Mouse (Mus musculus): Measurements from ENCODE around the gene Pwp1. TPM values are rescaled to one million over a fixed set of nuclear protein-coding genes. Genes with fewer than 3 reads are reported as not detected.
"Not testable (repeated sequence)": the region's sequence is repeated elsewhere in the genome, so short reads cannot be mapped to it uniquely, and the experiment has no call there.

The Pwp1 gene
- 61.5 and 62.0 TPM in 2 replicates for polyA plus RNA-seq (2015; fragmentation: Nextera tagmentation; extraction: Ambion mirVana)

GRCm38 (mm10) chr10:85829085-85829853, at the start of gene Pwp1:
Pwp1 (plus strand) TSS chr10:85829494.
- Histone ChIP-seq H3K9ac (ENCODE audit: low read length) (peak within 1 kb of the TSS; percentile 75), H3K4me3 (replicated peaks; ENCODE audit: low read length) (peak within 1 kb of the TSS; percentile 52), H3K4me2 (ENCODE audit: low read depth, low read length) (peak within 1 kb of the TSS; percentile 87)
- peak; percentile 79 for ATAC-seq (ENCODE audit: insufficient read depth, low FRiP score)
- not testable (repeated sequence) for H3K36me3 ChIP-seq (ENCODE audit: control insufficient read depth, insufficient read depth, low read length); H3K9me3 ChIP-seq (replicated peaks; ENCODE audit: control insufficient read depth, low read length); H3K4me1 ChIP-seq (ENCODE audit: control insufficient read depth, insufficient read depth, low read length); H3K27me3 ChIP-seq (ENCODE audit: control insufficient read depth, insufficient read depth, low read length); H3K27ac ChIP-seq (ENCODE audit: low read length)
- 2% methylated on average over 48 of the region's 49 CpGs for WGBS

- H3K27me3 ChIP-seq (ENCODE audit: control insufficient read depth, insufficient read depth, low read length); H3K36me3 ChIP-seq (ENCODE audit: control insufficient read depth, insufficient read depth, low read length); ATAC-seq (ENCODE audit: insufficient read depth, low FRiP score); H3K4me1 ChIP-seq (ENCODE audit: control insufficient read depth, insufficient read depth, low read length); H3K4me2 ChIP-seq (ENCODE audit: low read depth, low read length); H3K4me3 ChIP-seq (replicated peaks; ENCODE audit: low read length); H3K27ac ChIP-seq (ENCODE audit: low read length); H3K9ac ChIP-seq (ENCODE audit: low read length); H3K9me3 ChIP-seq (replicated peaks; ENCODE audit: control insufficient read depth, low read length): not testable (repeated sequence)
- 74% methylated on average over 1 of the region's 3 CpGs for WGBS
These were observed 7.1 kb upstream of the Pwp1 start for GRCm38 (mm10) chr10:85822143-85822696.

GRCm38 (mm10) chr10:85823752-85824151, 5.5 kb upstream of the Pwp1 start:
- not testable (repeated sequence) for H3K27ac ChIP-seq (ENCODE audit: low read length)

GRCm38 (mm10) chr10:85828722-85829084, 591 bp upstream of the Pwp1 start:
- not testable (repeated sequence) for H3K27me3 ChIP-seq (ENCODE audit: control insufficient read depth, insufficient read depth, low read length); ATAC-seq (ENCODE audit: insufficient read depth, low FRiP score); H3K9me3 ChIP-seq (replicated peaks; ENCODE audit: control insufficient read depth, low read length); H3K4me1 ChIP-seq (ENCODE audit: control insufficient read depth, insufficient read depth, low read length); H3K27ac ChIP-seq (ENCODE audit: low read length); H3K36me3 ChIP-seq (ENCODE audit: control insufficient read depth, insufficient read depth, low read length); H3K9ac ChIP-seq (ENCODE audit: low read length)
- Histone ChIP-seq H3K4me2 (ENCODE audit: low read depth, low read length) (peak overlapping the region; percentile 87), H3K4me3 (replicated peaks; ENCODE audit: low read length) (peak overlapping the region; percentile 52; the same call in 1 of the 2 replicates)
- WGBS: 61% methylated on average over 5 of the region's 5 CpGs

More at GRCm38 (mm10) chr10:85823752-85824151, 5.5 kb upstream of the Pwp1 start:
- 83% methylated on average over 1 of the region's 1 CpGs for WGBS
- not testable (repeated sequence) for H3K4me2 ChIP-seq (ENCODE audit: low read depth, low read length); H3K9me3 ChIP-seq (replicated peaks; ENCODE audit: control insufficient read depth, low read length); H3K4me3 ChIP-seq (replicated peaks; ENCODE audit: low read length); ATAC-seq (ENCODE audit: insufficient read depth, low FRiP score); H3K9ac ChIP-seq (ENCODE audit: low read length); H3K4me1 ChIP-seq (ENCODE audit: control insufficient read depth, insufficient read depth, low read length); H3K27me3 ChIP-seq (ENCODE audit: control insufficient read depth, insufficient read depth, low read length); H3K36me3 ChIP-seq (ENCODE audit: control insufficient read depth, insufficient read depth, low read length)

GRCm38 (mm10) chr10:85846105-85846862, 17.0 kb downstream of the Pwp1 start:
- no peaks in the 10 kb centered on the region for H3K27me3 ChIP-seq (ENCODE audit: control insufficient read depth, insufficient read depth, low read length)
- no peak overlapping the region for H3K27ac ChIP-seq (ENCODE audit: low read length)
- no peaks in the 10 kb centered on the region for H3K4me1 ChIP-seq (ENCODE audit: control insufficient read depth, insufficient read depth, low read length)
- H3K4me3 ChIP-seq (replicated peaks; ENCODE audit: low read length): no peak overlapping the region
- H3K9me3 ChIP-seq (replicated peaks; ENCODE audit: control insufficient read depth, low read length): no peaks in the 10 kb centered on the region
- no peaks in the 10 kb centered on the region for H3K36me3 ChIP-seq (ENCODE audit: control insufficient read depth, insufficient read depth, low read length)
- no peak overlapping the region for H3K9ac ChIP-seq (ENCODE audit: low read length)
- no peak for ATAC-seq (ENCODE audit: insufficient read depth, low FRiP score)
- H3K4me2 ChIP-seq (ENCODE audit: low read depth, low read length): no peak overlapping the region
- WGBS: 60% methylated on average over 4 of the region's 4 CpGs

GRCm38 (mm10) chr10:85871698-85872478, 42.6 kb downstream of the Pwp1 start:
- H3K9ac ChIP-seq (ENCODE audit: low read length): peak overlapping the region; percentile 94
- H3K9me3 ChIP-seq (replicated peaks; ENCODE audit: control insufficient read depth, low read length): no peaks in the 10 kb centered on the region
- H3K4me3 ChIP-seq (replicated peaks; ENCODE audit: low read length): peak overlapping the region; percentile 98
- peak overlapping the region; percentile 92 for H3K4me2 ChIP-seq (ENCODE audit: low read depth, low read length)
- under 1% methylated on average over 55 of the region's 55 CpGs for WGBS
- H3K4me1 ChIP-seq (ENCODE audit: control insufficient read depth, insufficient read depth, low read length): peaks cover 9% of the 10 kb centered on the region
- H3K36me3 ChIP-seq (ENCODE audit: control insufficient read depth, insufficient read depth, low read length): peaks cover 8% of the 10 kb centered on the region; the same call in 1 of the 2 replicates
- no peaks in the 10 kb centered on the region for H3K27me3 ChIP-seq (ENCODE audit: control insufficient read depth, insufficient read depth, low read length)
- H3K27ac ChIP-seq (ENCODE audit: low read length): peak overlapping the region; percentile 70; the same call in 1 of the 2 replicates
- ATAC-seq (ENCODE audit: insufficient read depth, low FRiP score): peak; percentile 95

GRCm38 (mm10) chr10:85872479-85872773, 43.1 kb downstream of the Pwp1 start:
- WGBS: under 1% methylated on average over 5 of the region's 5 CpGs
- Histone ChIP-seq H3K27me3 (ENCODE audit: control insufficient read depth, insufficient read depth, low read length) (no peaks in the 10 kb centered on the region), H3K4me2 (ENCODE audit: low read depth, low read length) (peak overlapping the region; percentile 92), H3K36me3 (ENCODE audit: control insufficient read depth, insufficient read depth, low read length) (peaks cover 8% of the 10 kb centered on the region; the same call in 1 of the 2 replicates), H3K9me3 (replicated peaks; ENCODE audit: control insufficient read depth, low read length) (no peaks in the 10 kb centered on the region), H3K4me3 (replicated peaks; ENCODE audit: low read length) (peak overlapping the region; percentile 98), H3K9ac (ENCODE audit: low read length) (peak overlapping the region; percentile 94), H3K4me1 (ENCODE audit: control insufficient read depth, insufficient read depth, low read length) (peaks cover 9% of the 10 kb centered on the region), H3K27ac (ENCODE audit: low read length) (no peak overlapping the region)
- no peak for ATAC-seq (ENCODE audit: insufficient read depth, low FRiP score)

GRCm38 (mm10) chr10:85873861-85874544, 44.7 kb downstream of the Pwp1 start:
- no peak for ATAC-seq (ENCODE audit: insufficient read depth, low FRiP score)
- no peak overlapping the region for H3K27ac ChIP-seq (ENCODE audit: low read length)
- H3K4me3 ChIP-seq (replicated peaks; ENCODE audit: low read length): no peak overlapping the region
- WGBS: 88% methylated on average over 13 of the region's 13 CpGs
- H3K4me1 ChIP-seq (ENCODE audit: control insufficient read depth, insufficient read depth, low read length): peaks cover 9% of the 10 kb centered on the region
- peaks cover 9% of the 10 kb centered on the region; the same call in 1 of the 2 replicates for H3K36me3 ChIP-seq (ENCODE audit: control insufficient read depth, insufficient read depth, low read length)
- no peak overlapping the region for H3K4me2 ChIP-seq (ENCODE audit: low read depth, low read length)
- no peaks in the 10 kb centered on the region for H3K9me3 ChIP-seq (replicated peaks; ENCODE audit: control insufficient read depth, low read length)
- no peak overlapping the region for H3K9ac ChIP-seq (ENCODE audit: low read length)
- H3K27me3 ChIP-seq (ENCODE audit: control insufficient read depth, insufficient read depth, low read length): no peaks in the 10 kb centered on the region

All from stomach, embryonic 16.5 days (tissue).